10 mouse cellular contexts compared by ENCODE assay signal in the genomic region with DNA sequence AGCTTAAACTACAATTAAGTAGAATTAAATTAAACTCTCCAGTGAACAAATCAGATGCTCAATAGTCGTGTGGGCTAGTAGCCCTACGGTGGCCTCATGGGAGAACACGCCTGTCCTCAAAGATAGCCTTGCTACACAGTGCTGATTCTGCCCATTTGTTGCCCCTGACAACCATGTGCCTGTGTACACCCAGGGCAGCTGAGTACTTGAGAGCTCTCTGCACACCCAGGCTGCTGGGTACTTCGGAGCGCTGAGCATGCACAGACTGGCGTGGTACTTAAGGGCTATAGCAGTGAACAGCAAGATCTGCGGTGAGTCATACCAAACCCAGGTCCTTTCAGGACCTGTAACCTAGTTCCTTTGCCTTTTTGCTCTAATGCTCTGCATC.
DNase-seq lines count a peak whose midpoint lies in the region; ATAC-seq and TF ChIP-seq lines count a peak whose summit lies in the region.
"Had no signal": no experiment of that assay in that cellular context is flagged by ENCODE, and none has a peak within 500 bp of the region (broad histone marks: within the 10 kb centered on the region; RNA-seq: fewer than 3 reads in every experiment).

No protein-coding gene starts in this region.

- TF ChIP-seq CTCF in layer of hippocampus, adult 2 months (conservative IDR thresholded peaks at IDR 0.05) = no peak

- no peak overlapping the region for H3K9ac ChIP-seq in midbrain, embryonic 13.5 days (replicated peaks)
- H3K9ac ChIP-seq: embryonic facial prominence, embryonic 15.5 days had no signal

- no peak for DNase-seq in frontal cortex, postnatal 10 days (ENCODE audit: low spot score in 2 of 2)
- DNase-seq in urinary bladder, adult 2 months (ENCODE audit: low spot score) = peak; percentile 25
- no peak for DNase-seq in urinary bladder, postnatal 10 days (ENCODE audit: low spot score)
- DNase-seq in layer of hippocampus, adult 2 months (ENCODE audit: low spot score in 2 of 2) = no peak
- no peak for DNase-seq in liver
- DNase-seq: kidney, adult 8-10 months had no signal

- no peaks in the 10 kb centered on the region for H3K36me3 ChIP-seq in midbrain, embryonic 13.5 days
- H3K36me3 ChIP-seq: embryonic facial prominence, embryonic 15.5 days had no signal

- no peaks in the 10 kb centered on the region for H3K27me3 ChIP-seq in midbrain, embryonic 13.5 days
- H3K27me3 ChIP-seq: embryonic facial prominence, embryonic 15.5 days had no signal

- H3K4me2 ChIP-seq in midbrain, embryonic 13.5 days (replicated peaks) = no peak overlapping the region
- H3K4me2 ChIP-seq: embryonic facial prominence, embryonic 15.5 days had no signal

- H3K27ac ChIP-seq in midbrain, embryonic 13.5 days = no peak overlapping the region
- no peak overlapping the region for H3K27ac ChIP-seq in layer of hippocampus, adult 2 months
- H3K27ac ChIP-seq: embryonic facial prominence, embryonic 15.5 days had no signal

- H3K4me3 ChIP-seq in midbrain, embryonic 13.5 days (replicated peaks) = no peak overlapping the region
- H3K4me3 ChIP-seq in layer of hippocampus, adult 2 months = no peak overlapping the region
- H3K4me3 ChIP-seq: embryonic facial prominence, embryonic 15.5 days had no signal

- H3K9me3 ChIP-seq in midbrain, embryonic 13.5 days = no peaks in the 10 kb centered on the region
- H3K9me3 ChIP-seq: embryonic facial prominence, embryonic 15.5 days had no signal

- 0 out of 2 replicates have a peak, but pooled peaks cover 3% of the 10 kb centered on the region for H3K4me1 ChIP-seq in midbrain, embryonic 13.5 days (replicated peaks)

- WGBS in midbrain, embryonic 13.5 days = 80% methylated on average over 7 of the region's 7 CpGs

- ATAC-seq in frontal cortex, adult (ENCODE audit: low TSS enrichment) = 0 out of 2 replicates have a peak, but pooled peaks have one; percentile 31
- peak; percentile 71; the same call in 1 of the 2 replicates for ATAC-seq in midbrain, embryonic 13.5 days
- ATAC-seq in megakaryocyte, adult 5-6 weeks (ENCODE audit: poor library complexity, severe bottlenecking) = no peak
